Mouse (Mus musculus) neutrophil, adult 65 days (primary cell): ENCODE measurements around the gene Maip1. TPM values are rescaled to one million over a fixed set of nuclear protein-coding genes. Genes with fewer than 3 reads are reported as not detected.

ENCODE experiments used
- total RNA-seq: library from RNA; stranded (reverse); gene quantifications from 2 replicates; pipeline ENCODE4 v1.2.4, GENCODE M21; 2023

The Maip1 gene
- total RNA-seq, result 7.2 and 8.4 TPM in 2 replicates

DNA sequence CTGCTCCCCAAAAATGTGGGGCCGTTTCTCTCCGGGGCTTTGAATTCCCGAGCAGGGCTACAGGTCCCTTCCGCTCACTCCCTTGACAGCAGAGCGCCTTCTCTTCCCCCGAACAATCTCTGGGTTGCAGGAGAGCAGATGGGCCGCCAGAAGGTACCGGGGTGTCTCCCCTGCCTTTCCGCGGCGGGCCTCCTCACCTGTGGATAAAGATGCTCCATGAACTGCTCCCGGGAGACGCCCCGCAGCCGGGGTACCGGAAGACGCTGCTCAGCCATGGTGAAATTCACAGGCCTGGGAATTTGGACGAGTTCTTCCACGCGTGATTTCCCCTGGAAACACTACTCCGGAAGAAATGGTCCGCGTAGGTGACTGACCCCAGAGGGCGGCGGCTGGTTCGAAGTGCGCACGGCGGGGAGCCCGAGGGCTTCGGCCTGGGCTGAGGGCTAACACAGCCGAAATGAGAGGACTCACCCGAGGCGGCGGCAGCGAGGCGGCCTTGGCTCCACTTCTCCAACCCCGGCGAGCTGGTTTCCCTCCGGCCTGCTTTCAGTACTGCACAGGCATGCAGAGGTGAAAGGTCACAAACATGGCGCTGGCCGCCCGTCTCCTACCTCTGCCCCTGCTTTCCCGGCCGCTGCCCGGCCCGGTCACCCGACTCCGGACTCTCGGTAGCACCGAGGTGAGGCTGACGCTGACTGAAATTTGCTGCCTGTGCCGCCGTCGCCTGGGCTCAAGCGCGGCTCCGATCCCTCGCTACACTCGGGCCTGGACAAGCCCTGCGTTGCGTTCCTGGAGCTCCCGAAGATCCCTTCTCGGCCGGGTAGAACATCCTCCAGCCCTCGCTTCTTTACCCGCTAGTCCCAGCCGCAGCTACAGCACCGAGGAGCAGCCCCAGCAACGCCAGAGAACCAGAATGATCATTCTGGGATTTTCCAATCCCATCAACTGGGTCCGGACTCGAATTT lies at the start of gene Maip1, which contains the start of gene Tyw5:
Maip1 (plus strand) TSS at position 142 of the 965 bp plus-strand sequence.
Tyw5 (minus strand) TSS at position 915 of the 965 bp plus-strand sequence.

DNA sequence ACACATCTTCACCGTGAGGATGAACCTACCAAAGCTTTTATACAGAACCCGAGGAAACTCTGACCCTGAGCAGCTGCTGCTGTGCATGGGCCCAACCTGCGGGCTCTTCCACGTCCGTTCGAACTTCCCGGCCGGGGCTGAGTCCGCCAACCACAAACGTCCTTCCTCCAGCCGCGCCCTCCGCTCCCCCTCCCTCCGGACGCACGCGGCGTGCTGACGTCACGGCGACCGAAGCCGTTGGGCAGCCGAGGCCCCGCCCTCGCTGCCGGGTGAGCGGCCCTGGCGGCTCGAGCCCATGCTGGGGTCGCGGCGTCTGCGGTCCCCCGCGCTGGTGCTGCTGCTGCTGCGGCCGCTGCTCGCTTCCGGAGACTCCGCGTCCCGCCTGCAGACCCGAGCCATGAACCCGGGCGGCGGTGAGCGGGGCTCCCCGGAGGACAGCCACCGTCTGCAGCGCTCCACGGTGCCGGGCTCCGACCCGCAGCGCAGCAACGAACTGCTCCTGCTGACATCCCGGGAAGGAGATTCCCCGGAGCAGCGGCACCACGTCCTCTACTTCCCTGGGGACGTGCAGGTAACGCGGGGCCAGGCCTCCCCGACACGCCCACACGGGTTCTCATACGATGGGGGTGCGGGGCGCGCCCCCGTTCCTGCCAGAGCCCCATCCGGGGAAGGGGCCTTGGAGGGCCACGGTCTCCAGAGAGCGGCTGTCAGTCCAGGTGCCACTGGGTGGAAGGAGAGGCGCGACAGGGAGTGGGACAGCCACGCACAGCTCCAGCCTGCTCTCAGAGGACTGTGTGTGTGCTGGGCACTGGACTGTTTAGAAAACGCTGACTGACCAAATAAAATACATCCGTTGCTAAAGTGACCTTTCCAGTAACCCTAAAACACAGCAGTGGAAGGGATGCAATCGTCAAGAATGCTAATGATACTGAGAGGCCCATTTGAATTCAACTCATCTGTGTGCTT lies 28.5 kb upstream of the Maip1 start, which contains the start of gene 1700066M21Rik:
1700066M21Rik (plus strand) TSS at position 245 of the 966 bp plus-strand sequence.

Other genes with a start within 250 kb of the Maip1 start
- gene 1700066M21Rik, start 28.7 kb upstream of the Maip1 start, total RNA-seq, result 2.8 and 4.5 TPM in 2 replicates
- gene Tyw5, start 773 bp downstream of the Maip1 start, total RNA-seq, result 13.5 and 17.2 TPM in 2 replicates